Mouse (Mus musculus): ENCODE data around the gene Vav2. TPM values are rescaled to one million over a fixed set of nuclear protein-coding genes. Genes with fewer than 3 reads are reported as not detected.

Gene Vav2
- total RNA-seq, 2 experiments from 2014 or later = 11.2 to 11.6 TPM

DNA sequence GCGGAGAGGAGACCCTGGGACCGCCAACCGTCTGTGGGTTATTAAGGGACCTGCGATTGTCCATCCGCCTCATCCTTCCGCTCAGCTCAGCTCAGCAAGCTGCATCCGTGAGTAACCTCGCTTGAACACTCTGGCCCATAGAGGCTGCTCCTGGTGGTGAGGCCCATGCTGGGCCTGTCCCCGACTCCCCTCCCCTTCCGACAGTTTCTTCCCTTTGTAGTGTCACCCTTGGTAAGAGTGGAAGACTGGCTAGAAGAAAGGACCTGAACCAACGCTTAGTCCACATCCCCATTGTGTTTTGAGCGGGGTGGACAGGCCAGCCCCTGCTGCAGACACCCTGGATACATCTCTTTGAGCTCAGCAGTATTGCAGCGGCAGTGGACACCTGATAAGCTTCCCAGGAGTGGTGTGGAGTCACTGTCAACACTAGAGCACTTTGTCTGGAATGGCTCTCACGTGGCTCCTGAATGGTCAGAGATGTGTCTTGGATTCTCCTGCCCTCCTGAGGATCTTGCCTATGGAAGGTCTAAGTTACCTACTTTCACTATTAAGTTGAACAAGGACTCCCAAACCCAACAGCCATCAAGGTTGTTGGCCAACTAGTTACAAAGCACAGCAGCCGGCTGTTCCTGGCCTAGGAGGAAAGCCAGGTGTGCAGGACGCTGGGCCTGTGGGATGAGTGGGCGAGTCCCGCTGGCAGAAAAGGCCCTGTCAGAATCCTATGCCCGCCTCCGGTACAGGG lies 16.0 kb upstream of the Vav2 start:
- DNase-seq (ENCODE audit: low spot score in 2 of 2) = no peak

DNA sequence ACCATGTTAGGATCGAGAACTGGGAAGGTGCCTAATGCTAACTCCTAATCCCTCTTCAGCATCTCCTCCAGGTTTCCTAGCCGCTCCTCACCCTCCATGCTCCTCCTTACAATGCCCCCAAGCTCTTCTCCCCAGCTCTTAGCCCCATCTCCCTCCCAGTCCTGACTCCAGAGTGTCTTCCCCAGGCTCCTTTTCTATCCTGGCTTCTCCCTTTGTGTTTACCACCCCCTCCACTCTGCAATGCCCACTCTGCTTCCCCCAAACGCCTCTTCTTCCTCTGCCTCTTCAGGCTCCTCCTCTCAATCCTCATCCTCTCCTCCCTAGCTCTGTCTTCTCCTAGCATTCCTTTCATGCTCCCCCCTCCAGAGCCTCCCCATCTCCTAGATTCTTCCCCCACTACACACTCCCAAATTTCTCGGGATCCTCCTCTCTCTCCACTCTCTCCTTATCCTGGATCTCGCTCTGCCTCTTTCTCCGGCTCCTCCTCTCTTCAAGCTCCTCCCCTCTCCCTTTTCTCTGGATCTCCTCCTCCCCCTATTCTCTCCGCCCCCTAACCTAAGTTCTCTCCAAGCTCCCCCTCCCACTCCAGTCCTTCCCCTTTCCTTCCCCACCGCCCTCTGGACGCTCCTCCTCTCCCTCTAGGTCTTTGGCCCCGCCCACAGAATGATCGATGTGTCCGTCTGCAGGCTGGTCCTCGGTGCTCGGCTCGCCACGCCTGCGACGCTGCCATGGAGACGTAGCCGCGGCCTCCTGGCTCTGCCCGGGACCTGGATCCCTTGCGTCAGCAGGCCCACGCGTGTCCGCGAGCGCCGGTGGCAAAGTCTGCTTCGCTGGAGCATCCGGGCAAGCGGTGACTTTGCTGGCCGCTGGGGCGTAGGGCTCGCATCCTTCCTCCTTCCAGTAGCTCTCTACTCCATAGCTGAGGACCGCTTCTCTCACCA lies 15.2 kb upstream of the Vav2 start, which contains the start of gene Brd3os:
Brd3os (plus strand) TSS at position 558 of the 941 bp plus-strand sequence.
- peak; percentile 86 to 96 for DNase-seq (ENCODE audit: low spot score in 2 of 2)

DNA sequence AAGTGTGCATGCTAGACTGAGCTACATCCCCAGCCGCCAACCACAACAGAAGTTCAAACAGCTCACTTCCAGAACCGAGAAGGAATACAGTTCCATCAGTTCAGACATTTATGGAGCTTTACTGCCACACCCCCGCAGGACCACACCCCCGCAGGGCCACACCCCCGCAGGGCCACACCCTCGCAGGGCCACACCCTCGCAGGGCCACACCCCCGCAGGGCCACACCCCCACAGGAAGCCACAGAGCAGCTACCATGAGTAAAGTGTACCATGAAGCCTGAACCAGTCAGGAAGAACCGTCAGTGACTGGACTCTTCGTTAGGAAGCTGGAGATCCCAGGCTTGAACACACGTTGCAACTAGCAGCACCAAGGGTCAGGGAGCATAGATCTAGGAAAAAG lies 11.4 kb upstream of the Vav2 start:
- no peak for DNase-seq (ENCODE audit: low spot score in 2 of 2)

DNA sequence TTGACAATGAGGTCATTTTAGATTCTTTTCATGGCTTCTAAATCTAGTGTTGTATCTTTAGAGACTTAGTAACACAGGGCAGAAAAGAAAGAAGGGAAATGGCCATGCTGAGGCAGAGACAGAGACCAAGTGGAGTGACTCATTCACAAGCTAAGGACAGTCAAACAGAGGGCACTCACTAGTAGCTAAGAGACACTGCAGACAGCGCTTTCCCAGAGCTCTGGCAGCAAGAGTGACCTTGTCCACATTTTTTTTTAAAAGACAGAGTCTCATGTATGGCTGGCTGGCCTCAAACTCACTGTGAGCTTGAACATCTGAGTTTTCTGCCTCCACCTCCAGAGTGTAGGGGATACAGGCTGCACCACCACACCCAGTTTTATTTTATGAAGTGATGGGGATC lies 11.0 kb upstream of the Vav2 start:
- DNase-seq (ENCODE audit: low spot score in 2 of 2) = no peak

DNA sequence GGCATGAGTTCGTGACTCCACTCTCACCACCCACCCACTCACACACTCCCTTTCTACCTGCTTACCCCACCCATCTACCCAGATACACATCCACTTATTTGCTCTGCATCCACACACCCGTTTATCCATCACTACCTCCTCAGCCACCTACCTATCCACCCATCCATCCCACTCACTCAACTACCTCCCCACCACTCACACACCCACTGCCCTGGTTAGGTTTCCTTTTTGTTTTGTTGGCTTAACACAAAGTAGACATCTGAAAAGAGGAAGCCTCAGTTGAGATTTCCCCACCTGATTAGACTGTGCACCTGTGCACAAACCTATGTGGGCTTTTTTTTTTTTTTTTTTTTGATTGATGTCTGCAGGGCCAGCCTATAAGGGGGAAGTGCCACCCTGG lies 5.8 kb upstream of the Vav2 start:
- DNase-seq (ENCODE audit: low spot score in 2 of 2) = no peak

DNA sequence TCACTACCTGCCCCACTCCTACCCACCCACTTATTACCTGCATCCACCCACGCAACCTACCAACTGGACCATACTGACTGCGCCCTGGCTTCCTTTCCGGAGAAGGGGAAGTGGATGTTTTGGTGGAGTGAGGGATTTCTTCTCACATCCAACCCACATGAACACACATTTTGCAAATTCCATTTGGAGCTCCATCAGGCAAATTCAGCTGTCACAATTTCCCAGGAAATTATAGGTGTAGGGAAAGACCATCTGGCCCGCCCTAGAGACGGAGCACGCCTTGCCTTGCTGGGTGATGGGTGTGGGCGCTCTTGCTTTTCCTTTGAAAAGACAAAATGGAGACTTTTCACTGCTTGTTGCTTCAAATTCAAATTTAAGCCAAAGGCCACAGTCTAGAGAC lies 3.8 kb upstream of the Vav2 start:
- DNase-seq (ENCODE audit: low spot score in 2 of 2) = no peak

DNA sequence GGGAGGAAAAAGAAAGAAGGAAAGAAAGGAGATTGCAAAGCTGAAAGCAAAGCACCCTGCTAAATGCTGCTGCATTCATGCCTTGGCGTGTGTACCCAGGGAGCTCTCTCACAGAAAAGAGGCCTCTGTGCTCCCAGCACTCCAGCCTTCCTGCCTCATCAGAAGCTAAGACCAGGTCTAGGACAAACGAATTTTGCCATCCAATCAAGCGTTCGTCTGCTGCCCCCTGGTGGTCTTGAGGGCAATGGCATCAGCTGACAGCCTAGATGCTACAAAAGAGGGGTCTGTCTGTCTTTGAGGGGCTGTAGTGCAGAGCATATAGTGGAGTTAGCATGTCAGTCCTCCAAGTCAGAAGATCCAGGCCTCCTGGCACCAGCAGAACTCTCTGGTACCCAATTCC lies 1.2 kb upstream of the Vav2 start:
- DNase-seq (ENCODE audit: low spot score in 2 of 2) = peak; percentile 76 to 85

DNA sequence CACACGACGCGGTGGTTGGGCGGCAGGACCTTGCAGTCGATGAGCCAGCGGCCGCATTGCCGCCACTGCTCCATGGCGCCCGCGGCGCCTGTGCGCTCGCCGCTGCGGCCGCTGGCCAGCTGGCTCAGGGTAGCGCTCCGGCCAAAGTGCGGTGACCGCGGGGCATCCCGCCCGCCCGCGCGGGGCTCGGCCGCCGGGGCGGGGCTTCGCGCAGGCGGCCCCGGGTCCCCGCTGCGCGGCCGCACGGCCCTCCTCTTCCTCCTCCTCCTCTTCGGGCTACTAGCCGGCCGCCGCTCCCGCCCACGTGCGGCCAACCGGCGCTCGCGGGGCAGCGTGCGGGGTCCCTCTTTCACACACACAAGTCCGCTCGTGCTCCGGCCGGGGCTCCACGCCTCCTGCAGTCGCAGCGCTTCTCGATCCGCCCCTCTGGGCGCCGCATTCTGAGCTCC lies 403 bp downstream of the Vav2 start:
- peak; percentile 44 to 56 for DNase-seq (ENCODE audit: low spot score in 2 of 2)

DNA sequence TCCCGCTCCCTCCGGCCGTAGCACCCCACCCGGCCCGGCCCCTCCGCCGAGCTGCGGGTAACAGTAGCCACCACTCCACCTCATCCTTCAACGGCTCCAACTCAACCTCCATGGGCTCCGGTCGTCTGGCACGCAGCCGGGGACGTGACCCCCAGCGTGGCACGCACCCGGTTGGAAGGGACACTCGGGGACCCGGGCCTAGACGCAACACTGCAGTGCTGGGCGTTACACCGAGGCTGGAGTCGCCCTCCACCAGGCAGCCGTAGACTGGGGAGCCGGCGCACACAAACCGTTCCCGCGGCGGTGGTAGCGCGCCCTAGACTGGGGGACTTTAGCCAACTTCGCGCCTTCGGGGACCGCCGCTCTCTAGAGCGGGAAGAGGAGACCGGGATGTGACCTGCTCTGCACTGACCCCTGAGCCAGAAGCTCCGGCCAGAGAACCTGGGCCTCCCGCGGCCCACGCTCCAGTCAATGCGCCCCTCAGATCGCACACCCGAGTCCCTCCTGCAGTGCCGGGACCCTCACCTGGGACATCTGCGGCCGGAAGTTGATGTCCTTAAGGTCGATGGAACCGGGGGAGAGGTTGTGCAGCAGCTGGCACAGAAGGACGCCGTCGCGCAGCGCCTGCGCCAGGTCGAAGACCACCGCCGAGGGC lies 955 bp downstream of the Vav2 start:
- DNase-seq (ENCODE audit: low spot score in 2 of 2) = peak; percentile 44 to 45

DNA sequence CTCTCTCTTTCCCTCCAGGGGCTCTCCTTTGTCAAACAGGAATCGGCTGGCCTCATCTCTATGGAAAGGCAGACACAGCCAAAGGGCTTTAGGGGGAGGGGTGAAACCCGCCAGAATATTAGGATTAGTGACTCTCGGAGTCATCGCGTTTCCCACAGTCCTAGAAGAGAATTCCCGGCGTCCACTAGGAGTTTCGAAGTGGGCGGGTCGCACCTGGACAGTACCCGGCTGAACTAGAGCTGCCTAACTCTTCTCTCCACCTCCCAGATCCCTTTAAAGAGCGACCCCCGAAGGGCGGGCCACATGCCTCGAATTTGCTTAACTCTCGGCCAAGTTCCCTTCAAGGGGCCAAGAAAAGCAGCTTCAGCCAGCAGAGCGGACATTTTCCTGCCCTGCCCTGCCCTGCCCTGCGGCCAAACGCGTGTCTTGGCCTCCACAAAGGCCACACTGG lies 1.6 kb downstream of the Vav2 start:
- DNase-seq (ENCODE audit: low spot score in 2 of 2) = no peak

DNA sequence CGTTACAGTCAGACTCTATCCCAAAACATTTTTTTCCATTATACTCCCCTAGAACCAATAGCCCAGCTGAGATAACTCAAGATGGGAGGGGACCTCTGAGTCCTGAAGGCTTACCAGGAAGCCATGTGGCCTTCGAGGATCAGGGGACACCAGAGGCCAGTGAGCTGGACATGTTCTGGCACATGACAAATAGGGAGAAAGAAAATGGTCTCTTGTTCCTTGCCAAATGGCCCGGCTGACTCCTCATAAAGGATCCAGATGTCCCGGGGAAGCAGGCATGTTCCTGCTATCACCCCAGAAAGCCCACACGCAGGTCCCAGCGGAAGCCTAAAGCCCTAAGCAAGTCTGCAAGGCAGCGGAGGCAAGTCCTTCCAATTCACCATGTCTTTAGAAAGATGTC lies 3.2 kb downstream of the Vav2 start:
- DNase-seq (ENCODE audit: low spot score in 2 of 2) = no peak

DNA sequence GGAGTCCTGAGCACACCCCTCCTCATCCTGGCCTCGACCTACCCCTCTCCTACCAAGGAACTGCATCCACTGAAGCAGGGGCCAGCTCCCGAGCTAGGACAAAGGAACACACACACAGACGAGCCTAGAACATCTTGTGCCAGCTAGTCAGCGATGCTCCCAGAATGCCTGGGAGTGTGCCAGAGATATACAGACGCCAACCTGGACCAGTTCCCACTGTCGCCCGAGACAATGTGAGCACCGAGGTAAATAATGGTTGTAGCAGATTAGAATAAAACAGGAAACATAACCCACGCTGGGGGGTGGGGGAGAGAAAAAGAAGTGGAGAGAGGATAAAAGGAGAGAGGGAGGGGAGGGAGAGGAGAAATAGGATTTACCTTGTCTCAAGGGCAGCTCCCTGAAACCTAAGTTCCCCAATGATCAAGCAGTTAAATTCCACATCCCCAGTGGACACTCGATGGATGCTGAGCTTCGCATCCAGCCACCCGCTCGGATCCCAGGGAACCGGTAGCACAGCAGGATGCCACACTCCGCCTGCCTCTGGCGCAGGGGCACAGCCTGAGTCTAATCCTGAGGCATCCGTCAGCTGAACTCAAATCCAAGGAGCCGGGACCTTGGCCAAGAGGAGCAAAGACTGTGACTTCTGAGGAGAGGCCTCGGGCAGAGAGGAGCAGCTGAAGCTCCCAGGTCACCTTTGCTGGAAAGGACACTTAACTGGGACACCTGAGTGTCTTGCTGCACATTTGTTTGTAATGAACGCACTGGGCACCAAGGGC lies 5.4 kb downstream of the Vav2 start:
- DNase-seq (ENCODE audit: low spot score in 2 of 2) = no peak

DNA sequence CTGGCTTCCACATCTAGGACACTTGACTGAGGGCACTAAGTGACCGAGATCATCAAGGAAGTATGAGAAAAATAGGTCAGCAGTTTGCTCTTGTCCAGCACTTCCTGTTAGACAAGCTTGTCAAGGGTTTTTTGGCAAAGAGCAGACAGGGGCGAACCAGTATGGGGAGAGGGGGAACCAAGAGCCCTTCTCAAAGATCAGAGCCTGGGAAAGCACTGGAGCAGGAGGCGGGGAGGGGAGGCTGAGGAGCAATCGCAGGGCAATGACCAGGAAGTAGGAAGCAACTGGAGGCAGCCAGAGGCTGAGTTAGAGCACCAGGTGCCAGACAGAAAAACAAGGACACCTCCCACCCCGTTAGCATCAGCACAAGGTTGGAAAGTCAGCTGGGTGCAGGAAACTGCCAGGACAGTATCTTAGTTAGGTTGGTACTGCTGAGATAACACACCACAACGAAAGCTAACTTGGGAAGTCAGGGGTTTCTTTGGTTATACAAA lies 8.2 kb downstream of the Vav2 start:
- DNase-seq (ENCODE audit: low spot score in 2 of 2) = no peak

DNA sequence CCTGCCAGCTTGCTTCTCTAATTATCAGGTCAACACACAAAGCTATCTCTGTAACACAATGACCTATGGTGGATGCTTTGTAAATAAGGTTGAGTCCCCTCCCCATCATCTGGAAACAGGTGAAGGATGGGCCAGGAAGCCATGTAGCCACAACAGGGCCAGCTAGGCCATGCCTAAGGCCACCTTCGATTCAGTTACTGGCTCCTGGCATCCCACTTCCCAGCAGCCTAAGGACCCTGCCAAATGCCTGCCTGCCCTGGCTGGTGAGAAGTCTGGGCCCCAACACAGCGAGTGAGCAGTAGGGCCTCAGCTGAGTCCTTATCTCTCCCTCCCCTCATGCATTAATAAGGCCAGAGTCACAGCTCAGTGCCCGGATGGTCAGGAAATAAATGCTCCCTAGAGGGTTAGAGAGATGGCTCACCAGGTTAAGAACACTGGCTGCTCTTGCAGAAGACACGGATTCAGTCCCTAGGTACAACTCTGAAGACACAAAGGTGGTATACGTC lies 9.1 kb downstream of the Vav2 start:
- DNase-seq (ENCODE audit: low spot score in 2 of 2) = no peak

DNA sequence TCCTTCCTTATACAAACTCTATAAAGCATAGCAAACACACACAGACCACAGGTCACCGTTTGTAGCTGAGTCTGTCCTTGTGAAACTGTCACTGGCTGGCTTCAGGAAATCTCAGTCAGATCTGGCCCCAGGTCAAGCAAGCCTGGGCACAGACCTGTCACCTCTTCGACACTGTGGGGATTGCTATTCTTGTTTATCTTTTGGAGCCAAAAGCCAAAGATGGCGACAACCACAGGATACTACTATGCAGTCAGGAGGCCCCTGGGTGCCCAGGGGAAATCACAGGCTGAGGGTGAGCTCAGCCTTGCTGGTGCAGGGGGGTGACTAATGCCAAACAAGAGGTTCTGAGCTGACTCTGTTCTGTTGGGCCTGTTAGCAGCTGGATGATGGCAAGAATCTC lies 10.4 kb downstream of the Vav2 start:
- DNase-seq (ENCODE audit: low spot score in 2 of 2) = no peak

DNA sequence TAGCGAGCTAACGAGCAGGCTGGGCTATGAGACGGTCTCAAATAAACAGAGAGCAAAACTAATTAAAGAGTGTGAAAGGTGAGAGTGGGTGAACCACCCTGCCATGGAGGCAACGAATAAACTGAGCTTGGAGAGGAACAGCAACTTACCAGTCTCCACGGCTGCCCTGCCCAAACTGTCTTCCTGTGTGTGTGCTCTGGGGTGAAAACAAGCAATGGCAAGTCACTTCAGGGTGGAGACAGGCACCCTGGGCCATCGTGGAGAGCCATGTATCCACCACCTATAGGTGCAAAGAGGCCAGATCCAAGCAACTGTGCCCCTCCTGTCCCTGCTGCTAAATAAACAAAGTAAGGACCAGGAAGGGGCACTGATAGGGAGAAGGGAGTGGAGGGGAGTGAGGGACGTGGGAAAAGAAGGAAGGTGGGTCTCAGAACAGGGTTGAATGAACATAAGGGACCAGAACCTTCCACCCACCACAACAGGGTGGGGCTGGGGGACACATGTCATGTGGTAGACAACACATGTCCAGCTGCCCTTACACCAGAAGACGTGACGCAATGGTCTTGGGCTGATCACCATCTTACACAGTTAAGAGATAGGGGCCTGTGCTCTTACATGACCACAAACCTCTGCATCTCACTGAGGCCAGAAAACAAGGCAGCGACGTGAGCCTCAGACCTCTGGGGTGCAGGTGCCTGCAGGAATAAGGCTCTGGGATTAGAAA lies 11.6 kb downstream of the Vav2 start:
- no peak for DNase-seq (ENCODE audit: low spot score in 2 of 2)

DNA sequence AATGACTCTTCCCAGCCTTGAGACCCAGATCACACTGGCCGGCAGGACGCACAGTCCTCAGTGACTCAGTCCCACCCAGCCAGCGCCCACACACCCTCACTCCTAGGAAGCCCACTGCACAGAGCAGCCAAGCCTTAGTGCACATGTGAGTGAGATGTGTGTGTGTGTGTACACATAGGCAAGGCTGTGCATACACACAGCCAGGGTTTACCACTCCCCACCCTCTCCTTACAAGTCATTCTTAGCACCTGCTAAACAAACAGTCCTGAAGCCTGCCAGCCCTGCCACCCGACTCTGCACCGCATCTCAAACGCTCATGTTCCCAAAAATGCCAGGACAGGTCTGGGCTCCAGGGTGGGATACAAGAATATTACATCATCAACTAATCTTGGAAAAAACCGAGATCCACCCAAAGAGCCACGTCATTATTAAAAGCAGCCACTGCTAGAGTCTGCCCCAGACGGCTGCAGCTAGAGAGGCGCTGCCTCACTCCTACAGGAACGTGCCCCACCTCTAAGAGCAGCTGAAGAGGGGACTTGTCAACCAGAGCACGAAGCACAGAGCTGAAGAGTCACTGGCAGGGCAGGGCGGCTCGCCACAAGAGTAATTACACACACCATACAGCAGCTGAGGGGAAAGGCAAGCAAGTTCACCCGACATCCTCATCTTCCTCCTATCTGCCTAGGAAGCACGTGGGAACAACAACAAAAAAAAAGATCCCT lies 12.7 kb downstream of the Vav2 start:
- no peak for DNase-seq (ENCODE audit: low spot score in 2 of 2)

DNA sequence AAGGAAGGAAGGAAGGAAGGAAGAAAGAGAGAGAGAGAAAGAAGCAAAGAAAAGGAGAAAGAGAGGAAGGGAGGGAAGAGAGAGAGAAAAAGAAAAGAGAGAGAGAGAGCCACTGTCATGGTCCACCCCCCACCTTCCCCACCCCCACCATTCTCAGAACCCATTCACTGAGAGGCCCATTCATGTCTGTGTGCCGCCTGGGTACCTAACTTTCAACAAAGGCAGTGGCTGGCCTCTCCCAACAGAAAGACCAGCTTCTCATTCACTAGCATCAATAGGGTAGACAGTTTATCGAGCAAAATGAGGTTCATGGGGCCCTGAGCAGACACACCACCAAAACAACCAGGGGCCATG lies 13.3 kb downstream of the Vav2 start:
- no peak for DNase-seq (ENCODE audit: low spot score in 2 of 2)

DNA sequence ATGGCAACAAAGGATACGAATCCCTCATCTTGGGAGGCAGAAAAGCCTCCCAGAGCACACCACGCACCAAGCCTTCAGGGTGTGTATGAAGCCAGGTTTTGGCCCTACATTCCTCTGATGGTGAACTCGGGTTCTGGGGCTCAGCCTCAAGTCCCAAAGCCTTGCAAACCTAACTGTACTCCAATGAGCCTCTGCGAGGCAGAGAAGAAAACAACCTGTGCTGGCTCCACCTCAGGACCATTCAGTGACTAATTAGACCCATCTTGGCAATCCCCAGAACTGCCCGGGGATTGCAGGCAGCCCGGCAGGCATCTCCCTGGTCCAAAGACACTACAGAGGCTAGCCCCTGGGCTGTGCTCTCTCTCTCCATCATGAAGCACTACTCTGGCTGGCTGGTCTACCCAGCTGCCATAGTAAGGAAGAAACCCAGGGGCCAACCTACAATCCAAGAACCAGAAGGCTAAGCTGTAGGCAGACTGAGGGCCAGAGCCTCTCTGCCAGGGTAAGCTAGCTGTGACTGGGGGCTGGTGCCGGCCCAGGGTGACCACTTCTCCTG lies 14.5 kb downstream of the Vav2 start:
- DNase-seq (ENCODE audit: low spot score in 2 of 2) = no peak

Data from gastrocnemius, postnatal 4 days (tissue).